In the genomic region with DNA sequence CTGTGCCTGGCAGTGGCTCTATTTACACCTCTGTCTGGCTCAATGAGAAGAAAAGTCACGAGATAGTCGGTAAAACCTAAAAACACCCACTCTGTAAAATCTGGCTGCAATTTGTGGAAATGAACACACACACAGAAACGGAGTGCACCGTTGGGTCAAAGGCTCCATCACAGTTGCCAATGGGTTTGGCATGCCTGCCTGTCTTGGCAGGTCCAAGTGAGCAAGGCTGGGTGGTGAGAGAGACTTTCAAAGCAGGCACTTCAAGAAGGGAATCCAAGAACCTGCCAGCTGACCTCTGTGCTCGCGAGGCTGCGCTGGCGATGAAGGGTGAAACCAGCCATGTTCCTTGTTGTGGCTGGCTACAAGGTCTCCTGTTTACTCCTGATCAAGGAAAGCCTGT, we compare ENCODE assay signal across 11 mouse cellular contexts.
A peak's percentile ranks its signal among the peaks of the same experiment; 100 is the strongest.
DNase-seq lines count a peak whose midpoint lies in the region; ATAC-seq lines count a peak whose summit lies in the region.
"Had no signal": no experiment of that assay in that cellular context is flagged by ENCODE, and none has a peak within 500 bp of the region (broad histone marks: within the 10 kb centered on the region; RNA-seq: fewer than 3 reads in every experiment).

No protein-coding gene starts in this region.

- no peak overlapping the region for H3K4me3 ChIP-seq in heart, embryonic 11.5 days (ENCODE audit: low read depth, low read length)
- H3K4me3 ChIP-seq: forebrain, embryonic 15.5 days had no signal

- H3K4me2 ChIP-seq in heart, embryonic 11.5 days, result no peak overlapping the region
- H3K4me2 ChIP-seq: forebrain, embryonic 15.5 days had no signal

- no peaks in the 10 kb centered on the region for H3K36me3 ChIP-seq in heart, embryonic 11.5 days (ENCODE audit: control insufficient read depth, insufficient read depth, low read length)
- H3K36me3 ChIP-seq: forebrain, embryonic 15.5 days had no signal

- intact Hi-C loops in heart, postnatal 10 days (cut with DNase I), result no loop called here
- intact Hi-C loops in left cerebral cortex, postnatal 10 days (cut with DNase I), result no loop called here

- no peak overlapping the region for H3K27ac ChIP-seq in heart, embryonic 11.5 days (ENCODE audit: low read depth, low read length)
- H3K27ac ChIP-seq: forebrain, embryonic 15.5 days had no signal

- WGBS in heart, embryonic 11.5 days (ENCODE audit: insufficient replicate concordance), result 71% methylated on average over 8 of the region's 8 CpGs

- peaks cover 3% of the 10 kb centered on the region; the same call in 1 of the 2 replicates for H3K4me1 ChIP-seq in heart, embryonic 11.5 days (ENCODE audit: control insufficient read depth, insufficient read depth, low read length)
- H3K4me1 ChIP-seq: forebrain, embryonic 15.5 days had no signal

- DNase-seq in heart, adult 18-20 months, result peak; percentile 78 to 86
- DNase-seq in ovary, adult 18-20 months (ENCODE audit: low spot score), result peak; percentile 27
- DNase-seq in ovary, postnatal 10 days (ENCODE audit: low spot score), result no peak
- peak; percentile 63 to 66 for DNase-seq in heart, postnatal 10 days
- DNase-seq in c-Kit-positive CD71-positive TER-119-positive erythroid progenitor cells, embryonic 14.5 days (ENCODE audit: low spot score), result no peak
- no peak for DNase-seq in left cerebral cortex, postnatal 10 days (ENCODE audit: extremely low spot score in 1 of 2, low spot score in 2 of 2)
- DNase-seq: midbrain, embryonic 14.5 days; thymus, adult 2 months had no signal

- no peak overlapping the region for H3K9ac ChIP-seq in heart, embryonic 11.5 days (ENCODE audit: low read depth, low read length)
- H3K9ac ChIP-seq: forebrain, embryonic 15.5 days had no signal

- ATAC-seq in heart, embryonic 11.5 days (replicated peaks; ENCODE audit: insufficient number of reproducible peaks, low FRiP score, low TSS enrichment), result no peak
- no peak for ATAC-seq in inflammation-experienced regulatory T-cells, adult 6 months

- H3K9me3 ChIP-seq in heart, embryonic 11.5 days (replicated peaks; ENCODE audit: control insufficient read depth, low read length), result no peaks in the 10 kb centered on the region
- H3K9me3 ChIP-seq: forebrain, embryonic 15.5 days had no signal

- H3K27me3 ChIP-seq in heart, embryonic 11.5 days (ENCODE audit: control insufficient read depth, insufficient read depth, low read length), result no peaks in the 10 kb centered on the region
- H3K27me3 ChIP-seq: forebrain, embryonic 15.5 days had no signal

Comparison
In these comparisons a context has a peak if more than half of its experiments do, and no peak if none do; other contexts are left out.
1. DNase-seq: peak in heart, adult 18-20 months (2 of 2), ovary, adult 18-20 months (single experiment) and heart, postnatal 10 days (2 of 2); none in ovary, postnatal 10 days (single experiment), c-Kit-positive CD71-positive TER-119-positive erythroid progenitor cells, embryonic 14.5 days (single experiment) and left cerebral cortex, postnatal 10 days (0 of 2).